Mouse (Mus musculus): ENCODE results near the gene Lrrc28. TPM values are rescaled to one million over a fixed set of nuclear protein-coding genes. Genes with fewer than 3 reads are reported as not detected.

The Lrrc28 gene
- polyA plus RNA-seq (2015; fragmentation: Nextera tagmentation; extraction: Ambion mirVana), result 13.5 and 16.9 TPM in 2 replicates

DNA sequence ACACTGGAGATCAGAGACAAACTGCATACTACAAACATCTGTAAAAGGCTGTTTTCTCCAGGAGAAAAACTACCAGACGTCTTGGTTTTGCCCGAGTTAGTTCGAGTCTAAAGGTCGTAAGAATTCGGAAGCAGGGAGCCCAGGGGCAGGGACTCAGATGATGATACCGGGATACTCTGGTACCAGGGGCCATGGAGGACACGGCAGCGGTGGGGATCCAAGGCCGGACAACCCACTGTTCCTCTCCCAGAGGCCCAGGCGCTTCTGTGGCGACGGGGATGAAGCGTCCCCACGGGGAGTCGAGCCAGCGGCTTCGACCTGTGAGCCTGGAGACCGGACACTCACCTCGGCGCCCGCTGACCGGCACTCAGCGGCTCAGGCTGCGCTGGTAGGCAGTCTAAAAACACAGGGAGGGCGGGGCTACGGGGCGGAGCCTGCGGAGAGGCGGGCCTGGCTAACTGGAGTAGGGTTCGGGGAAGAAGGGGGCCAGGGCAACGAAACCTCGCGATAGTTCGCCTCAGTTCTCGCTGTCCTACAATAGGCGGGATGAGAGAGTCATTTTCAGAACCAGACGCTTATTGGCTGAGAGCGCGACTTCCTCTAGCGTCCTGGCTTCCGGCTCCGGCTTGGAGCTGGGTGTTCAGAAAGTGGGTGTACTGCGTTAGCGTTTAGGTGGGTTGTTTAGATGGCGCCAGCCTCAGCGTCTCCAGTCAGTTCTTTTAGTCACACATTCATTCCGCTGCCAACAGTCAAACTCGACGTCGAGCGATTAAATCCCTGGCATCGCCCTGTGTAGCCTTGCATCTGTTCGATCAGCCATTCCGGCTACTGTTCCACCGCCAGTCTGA is at the start of gene Lrrc28:
Gene Lrrc28, minus strand, starts transcription at position 436 of the 848 bp plus-strand sequence.
- Histone ChIP-seq H3K36me3 (ENCODE audit: control insufficient read depth, insufficient read depth, low read length) (no peaks in the 10 kb centered on the region), H3K9me3 (ENCODE audit: control insufficient read depth, low read length) (no peaks in the 10 kb centered on the region), H3K4me3 (ENCODE audit: low read length) (peak within 1 kb of the TSS; percentile 83), H3K4me2 (ENCODE audit: low read depth, low read length) (peak within 1 kb of the TSS; percentile 86), H3K4me1 (replicated peaks; ENCODE audit: control insufficient read depth, insufficient read depth, low read length) (peaks cover 23% of the 10 kb centered on the region), H3K27me3 (ENCODE audit: control insufficient read depth, insufficient read depth, low read depth, low read length) (no peaks in the 10 kb centered on the region), H3K27ac (ENCODE audit: low read length) (peak within 1 kb of the TSS; percentile 90), H3K9ac (ENCODE audit: low read length) (peak within 1 kb of the TSS; percentile 87)
- ATAC-seq (ENCODE audit: low read depth), result peak; percentile 98
- WGBS, result under 1% methylated on average over 53 of the region's 55 CpGs

DNA sequence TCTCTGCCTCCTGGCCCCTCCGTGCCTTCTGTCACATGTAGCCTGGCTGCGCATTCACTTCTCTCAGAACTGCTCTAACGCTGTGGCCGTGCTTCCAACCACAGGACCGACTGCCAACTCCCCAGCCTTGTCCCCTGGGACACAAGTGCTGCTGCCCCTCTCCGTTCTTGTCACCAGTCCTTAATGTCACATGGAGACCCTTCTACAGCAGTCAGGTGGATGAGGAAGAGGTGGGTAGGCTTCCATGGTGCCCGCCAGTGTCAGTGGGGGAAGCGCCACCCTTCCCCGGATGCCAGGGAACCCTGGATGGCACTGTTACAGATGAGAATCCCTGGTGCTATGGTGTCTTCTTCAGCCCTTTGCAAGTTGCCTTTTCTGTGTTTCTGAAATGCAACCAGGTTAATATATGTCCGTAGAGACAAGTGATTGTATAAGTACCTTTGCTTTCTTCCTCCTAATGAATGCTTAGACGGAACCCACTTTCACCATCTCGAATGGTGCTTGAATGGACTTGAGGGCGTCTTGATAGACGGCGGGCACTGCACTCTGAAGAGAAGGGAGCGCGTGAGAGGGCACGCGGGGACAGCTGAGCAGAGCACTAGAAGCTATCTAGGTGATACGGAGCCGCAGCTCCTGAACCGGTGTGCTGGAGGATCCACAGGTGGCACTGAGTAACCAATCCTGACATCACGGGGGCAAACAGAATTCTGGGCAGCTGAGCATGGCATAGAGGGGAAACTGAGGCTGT is 47.9 kb upstream of the Lrrc28 start:
- H3K4me3 ChIP-seq (ENCODE audit: low read length), result no peak overlapping the region
- no peaks in the 10 kb centered on the region for H3K27me3 ChIP-seq (ENCODE audit: control insufficient read depth, insufficient read depth, low read depth, low read length)
- H3K4me2 ChIP-seq (ENCODE audit: low read depth, low read length), result no peak overlapping the region
- H3K27ac ChIP-seq (ENCODE audit: low read length), result peak overlapping the region; percentile 45; the same call in 1 of the 2 replicates
- no peak overlapping the region for H3K9ac ChIP-seq (ENCODE audit: low read length)
- no peaks in the 10 kb centered on the region for H3K9me3 ChIP-seq (ENCODE audit: control insufficient read depth, low read length)
- no peak for ATAC-seq (ENCODE audit: low read depth)
- 72% methylated on average over 23 of the region's 23 CpGs for WGBS
- peaks cover 23% of the 10 kb centered on the region for H3K4me1 ChIP-seq (replicated peaks; ENCODE audit: control insufficient read depth, insufficient read depth, low read length)
- no peaks in the 10 kb centered on the region for H3K36me3 ChIP-seq (ENCODE audit: control insufficient read depth, insufficient read depth, low read length)

DNA sequence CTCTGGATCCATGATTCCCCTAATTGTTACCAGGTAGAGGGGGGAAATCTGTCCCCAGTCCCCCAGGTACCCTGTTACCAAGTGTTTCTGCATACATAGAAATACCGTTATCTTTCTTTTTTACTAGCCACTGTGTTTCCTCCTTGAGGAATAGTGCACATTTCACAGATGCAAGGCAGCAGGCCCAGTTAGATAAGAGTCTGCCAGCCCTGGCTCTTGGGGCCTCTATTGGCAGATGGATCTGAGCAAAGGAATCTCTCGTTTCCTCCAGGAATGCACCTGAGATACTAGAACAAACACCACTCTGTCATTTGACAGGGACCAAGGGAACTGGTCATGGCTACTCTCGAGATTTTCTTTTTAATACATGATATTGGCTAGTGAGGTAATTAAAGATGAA is 47.1 kb upstream of the Lrrc28 start:
- no peak overlapping the region for H3K9ac ChIP-seq (ENCODE audit: low read length)
- no peaks in the 10 kb centered on the region for H3K36me3 ChIP-seq (ENCODE audit: control insufficient read depth, insufficient read depth, low read length)
- H3K9me3 ChIP-seq (ENCODE audit: control insufficient read depth, low read length), result no peaks in the 10 kb centered on the region
- peaks cover 23% of the 10 kb centered on the region for H3K4me1 ChIP-seq (replicated peaks; ENCODE audit: control insufficient read depth, insufficient read depth, low read length)
- no peak overlapping the region for H3K4me3 ChIP-seq (ENCODE audit: low read length)
- no peak overlapping the region for H3K27ac ChIP-seq (ENCODE audit: low read length)
- no peak overlapping the region for H3K4me2 ChIP-seq (ENCODE audit: low read depth, low read length)
- ATAC-seq (ENCODE audit: low read depth), result no peak
- WGBS, result 39% methylated on average over 3 of the region's 3 CpGs
- H3K27me3 ChIP-seq (ENCODE audit: control insufficient read depth, insufficient read depth, low read depth, low read length), result no peaks in the 10 kb centered on the region

- 57% methylated on average over 6 of the region's 6 CpGs for whole genome bisulfite sequencing
- H3K4me2 ChIP-seq (ENCODE audit: low read depth, low read length), result no peak overlapping the region
- peaks cover 23% of the 10 kb centered on the region for H3K4me1 ChIP-seq (replicated peaks; ENCODE audit: control insufficient read depth, insufficient read depth, low read length)
- no peaks in the 10 kb centered on the region for H3K36me3 ChIP-seq (ENCODE audit: control insufficient read depth, insufficient read depth, low read length)
- no peak overlapping the region for H3K9ac ChIP-seq (ENCODE audit: low read length)
- 0 out of 2 replicates have a peak, but pooled peaks have one; percentile 3 for ATAC-seq (ENCODE audit: low read depth)
- no peak overlapping the region for H3K4me3 ChIP-seq (ENCODE audit: low read length)
- H3K27me3 ChIP-seq (ENCODE audit: control insufficient read depth, insufficient read depth, low read depth, low read length), result no peaks in the 10 kb centered on the region
- H3K9me3 ChIP-seq (ENCODE audit: control insufficient read depth, low read length), result no peaks in the 10 kb centered on the region
- peak overlapping the region; percentile 51 for H3K27ac ChIP-seq (ENCODE audit: low read length)
Measured at GRCm38 (mm10) chr7:67691036-67691435, 46.0 kb upstream of the Lrrc28 start.

DNA sequence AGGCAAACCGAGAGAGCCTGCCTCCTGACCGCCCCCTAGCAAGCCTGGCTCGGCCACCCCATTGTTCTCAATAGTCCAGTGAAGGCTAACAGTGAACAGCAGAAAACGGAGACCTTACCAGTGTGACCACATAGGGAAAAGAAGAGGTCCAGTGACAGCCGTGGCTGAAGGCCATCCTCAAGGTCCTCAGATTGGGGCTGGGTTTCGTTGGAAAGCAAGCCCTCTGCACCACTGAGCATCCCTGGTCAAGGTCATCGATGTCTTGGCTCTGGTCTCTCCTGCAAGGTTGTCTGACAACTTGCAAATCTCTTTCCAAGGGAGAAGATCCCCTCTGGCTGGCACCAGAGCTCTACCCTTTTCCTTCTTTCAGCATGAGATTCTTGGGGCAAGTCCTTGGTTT is 44.7 kb upstream of the Lrrc28 start:
- no peaks in the 10 kb centered on the region for H3K9me3 ChIP-seq (ENCODE audit: control insufficient read depth, low read length)
- H3K9ac ChIP-seq (ENCODE audit: low read length), result no peak overlapping the region
- H3K4me2 ChIP-seq (ENCODE audit: low read depth, low read length), result no peak overlapping the region
- WGBS, result 64% methylated on average over 7 of the region's 7 CpGs
- peak overlapping the region; percentile 83 for H3K27ac ChIP-seq (ENCODE audit: low read length)
- H3K27me3 ChIP-seq (ENCODE audit: control insufficient read depth, insufficient read depth, low read depth, low read length), result no peaks in the 10 kb centered on the region
- H3K36me3 ChIP-seq (ENCODE audit: control insufficient read depth, insufficient read depth, low read length), result peaks cover 6% of the 10 kb centered on the region
- ATAC-seq (ENCODE audit: low read depth), result no peak
- H3K4me1 ChIP-seq (replicated peaks; ENCODE audit: control insufficient read depth, insufficient read depth, low read length), result peaks cover 23% of the 10 kb centered on the region
- no peak overlapping the region for H3K4me3 ChIP-seq (ENCODE audit: low read length)

DNA sequence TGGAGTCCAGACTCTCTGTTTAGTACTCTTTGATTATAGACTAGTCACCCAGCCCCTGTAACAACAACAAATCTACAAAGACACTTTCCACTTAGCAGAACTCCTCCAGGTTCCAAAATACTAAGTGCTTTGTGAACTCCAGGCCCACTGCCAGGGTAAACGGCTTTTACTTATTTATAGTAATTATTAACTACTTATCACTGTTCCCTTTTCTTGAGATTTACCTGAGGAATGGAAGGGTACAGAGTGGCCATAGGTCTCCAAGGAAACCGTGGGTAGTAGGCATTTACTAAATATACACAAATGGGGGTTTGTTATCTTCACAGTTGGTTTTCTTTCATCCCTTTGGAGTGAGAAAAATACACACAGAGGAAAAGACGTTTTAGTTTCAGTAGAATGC is 43.2 kb upstream of the Lrrc28 start:
- no peaks in the 10 kb centered on the region for H3K9me3 ChIP-seq (ENCODE audit: control insufficient read depth, low read length)
- H3K4me3 ChIP-seq (ENCODE audit: low read length), result no peak overlapping the region
- peak overlapping the region; percentile 81 for H3K27ac ChIP-seq (ENCODE audit: low read length)
- no peaks in the 10 kb centered on the region for H3K27me3 ChIP-seq (ENCODE audit: control insufficient read depth, insufficient read depth, low read depth, low read length)
- H3K36me3 ChIP-seq (ENCODE audit: control insufficient read depth, insufficient read depth, low read length), result peaks cover 9% of the 10 kb centered on the region
- peaks cover 20% of the 10 kb centered on the region for H3K4me1 ChIP-seq (replicated peaks; ENCODE audit: control insufficient read depth, insufficient read depth, low read length)
- ATAC-seq (ENCODE audit: low read depth), result peak; percentile 84
- no peak overlapping the region for H3K4me2 ChIP-seq (ENCODE audit: low read depth, low read length)
- 25% methylated on average over 3 of the region's 3 CpGs for WGBS
- H3K9ac ChIP-seq (ENCODE audit: low read length), result no peak overlapping the region

DNA sequence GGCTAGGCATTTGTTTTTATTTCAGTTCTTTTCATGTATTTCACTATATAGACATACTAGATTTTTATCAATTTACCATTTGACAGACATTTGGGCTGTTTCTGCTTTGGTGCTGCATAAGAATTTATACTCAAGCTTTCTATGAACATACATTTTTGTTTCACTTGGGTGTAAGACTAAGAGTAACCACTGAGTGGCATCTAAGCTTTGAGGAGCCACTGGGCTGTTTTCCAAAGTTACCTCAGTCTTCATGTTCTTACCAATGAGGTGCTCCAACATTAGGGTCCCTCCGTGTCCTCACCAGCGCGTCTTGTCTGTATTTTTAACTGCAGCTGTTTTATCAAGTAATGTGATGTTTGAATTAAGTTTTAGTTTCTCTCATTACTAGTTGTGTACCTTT is 41.5 kb upstream of the Lrrc28 start:
- H3K27me3 ChIP-seq (ENCODE audit: control insufficient read depth, insufficient read depth, low read depth, low read length), result no peaks in the 10 kb centered on the region
- H3K9ac ChIP-seq (ENCODE audit: low read length), result no peak overlapping the region
- no peak overlapping the region for H3K4me3 ChIP-seq (ENCODE audit: low read length)
- no peaks in the 10 kb centered on the region for H3K9me3 ChIP-seq (ENCODE audit: control insufficient read depth, low read length)
- H3K36me3 ChIP-seq (ENCODE audit: control insufficient read depth, insufficient read depth, low read length), result peaks cover 12% of the 10 kb centered on the region
- H3K4me2 ChIP-seq (ENCODE audit: low read depth, low read length), result no peak overlapping the region
- whole genome bisulfite sequencing, result 90% methylated on average over 3 of the region's 3 CpGs
- ATAC-seq (ENCODE audit: low read depth), result no peak
- H3K4me1 ChIP-seq (replicated peaks; ENCODE audit: control insufficient read depth, insufficient read depth, low read length), result peaks cover 14% of the 10 kb centered on the region
- H3K27ac ChIP-seq (ENCODE audit: low read length), result peak overlapping the region; percentile 1; the same call in 1 of the 2 replicates

GRCm38 (mm10) chr7:67683006-67683405 is 37.9 kb upstream of the Lrrc28 start:
- Histone ChIP-seq H3K4me2 (ENCODE audit: low read depth, low read length) (no peak overlapping the region), H3K9me3 (ENCODE audit: control insufficient read depth, low read length) (no peaks in the 10 kb centered on the region), H3K27me3 (ENCODE audit: control insufficient read depth, insufficient read depth, low read depth, low read length) (no peaks in the 10 kb centered on the region), H3K4me3 (ENCODE audit: low read length) (no peak overlapping the region), H3K36me3 (ENCODE audit: control insufficient read depth, insufficient read depth, low read length) (peaks cover 22% of the 10 kb centered on the region), H3K9ac (ENCODE audit: low read length) (no peak overlapping the region), H3K4me1 (replicated peaks; ENCODE audit: control insufficient read depth, insufficient read depth, low read length) (no peaks in the 10 kb centered on the region; the same call in 1 of the 2 replicates), H3K27ac (ENCODE audit: low read length) (no peak overlapping the region)
- no peak for ATAC-seq (ENCODE audit: low read depth)
- WGBS, result 83% methylated on average over 16 of the region's 16 CpGs

- Histone ChIP-seq H3K27me3 (ENCODE audit: control insufficient read depth, insufficient read depth, low read depth, low read length) (no peaks in the 10 kb centered on the region), H3K4me1 (replicated peaks; ENCODE audit: control insufficient read depth, insufficient read depth, low read length) (no peaks in the 10 kb centered on the region; the same call in 1 of the 2 replicates), H3K9me3 (ENCODE audit: control insufficient read depth, low read length) (no peaks in the 10 kb centered on the region), H3K4me2 (ENCODE audit: low read depth, low read length) (no peak overlapping the region), H3K36me3 (ENCODE audit: control insufficient read depth, insufficient read depth, low read length) (peaks cover 22% of the 10 kb centered on the region), H3K9ac (ENCODE audit: low read length) (no peak overlapping the region), H3K27ac (ENCODE audit: low read length) (no peak overlapping the region), H3K4me3 (ENCODE audit: low read length) (no peak overlapping the region)
- WGBS, result 63% methylated on average over 9 of the region's 9 CpGs
- ATAC-seq (ENCODE audit: low read depth), result no peak
Measured at GRCm38 (mm10) chr7:67681078-67681477, 36.0 kb upstream of the Lrrc28 start.
